Mouse (Mus musculus): ENCODE data around the gene Stra6l.

The Stra6l gene

GRCm38 (mm10) chr4:45844355-45844754, 4.1 kb upstream of the Stra6l start:
- peak; percentile 75 for DNase-seq (ENCODE audit: low spot score)

- DNase-seq (ENCODE audit: low spot score) = no peak
Measured at GRCm38 (mm10) chr4:45846263-45846662, 2.2 kb upstream of the Stra6l start.

- no peak for DNase-seq (ENCODE audit: low spot score)
Measured at GRCm38 (mm10) chr4:45848825-45849156, 327 bp downstream of the Stra6l start.

GRCm38 (mm10) chr4:45849419-45849818, 955 bp downstream of the Stra6l start:
- peak; percentile 29 for DNase-seq (ENCODE audit: low spot score)

GRCm38 (mm10) chr4:45851640-45852051, 3.2 kb downstream of the Stra6l start:
- DNase-seq (ENCODE audit: low spot score) = peak; percentile 32

GRCm38 (mm10) chr4:45853496-45854246, 5.2 kb downstream of the Stra6l start:
- no peak for DNase-seq (ENCODE audit: low spot score)

GRCm38 (mm10) chr4:45855803-45856424, 7.5 kb downstream of the Stra6l start:
- peak; percentile 92 for DNase-seq (ENCODE audit: low spot score)

- DNase-seq (ENCODE audit: low spot score) = no peak
Measured at GRCm38 (mm10) chr4:45861160-45861559, 12.7 kb downstream of the Stra6l start.

- no peak for DNase-seq (ENCODE audit: low spot score)
Measured at GRCm38 (mm10) chr4:45867416-45867815, 19.0 kb downstream of the Stra6l start.

- peak; percentile 38 for DNase-seq (ENCODE audit: low spot score)
Measured at GRCm38 (mm10) chr4:45869021-45869815, 20.8 kb downstream of the Stra6l start.

- DNase-seq (ENCODE audit: low spot score) = no peak
Measured at GRCm38 (mm10) chr4:45872147-45872546, 23.7 kb downstream of the Stra6l start.

GRCm38 (mm10) chr4:45878929-45879328, 30.5 kb downstream of the Stra6l start:
- DNase-seq (ENCODE audit: low spot score) = peak; percentile 75

GRCm38 (mm10) chr4:45882521-45882920, 34.1 kb downstream of the Stra6l start:
- DNase-seq (ENCODE audit: low spot score) = no peak

GRCm38 (mm10) chr4:45883250-45883649, 34.8 kb downstream of the Stra6l start:
- no peak for DNase-seq (ENCODE audit: low spot score)

- DNase-seq (ENCODE audit: low spot score) = no peak
Measured at GRCm38 (mm10) chr4:45889487-45889886, 41.0 kb downstream of the Stra6l start.

GRCm38 (mm10) chr4:45890066-45890761, 41.8 kb downstream of the Stra6l start, which contains the start of gene Ccdc180:
Gene Ccdc180 (plus strand): TSS chr4:45890303.
- peak; percentile 90 for DNase-seq (ENCODE audit: low spot score)

GRCm38 (mm10) chr4:45896425-45897081, 48.1 kb downstream of the Stra6l start:
- peak; percentile 3 for DNase-seq (ENCODE audit: low spot score)

- DNase-seq (ENCODE audit: low spot score) = no peak
Measured at GRCm38 (mm10) chr4:45898413-45898812, 49.9 kb downstream of the Stra6l start.

- no peak for DNase-seq (ENCODE audit: low spot score)
Measured at GRCm38 (mm10) chr4:45909256-45909655, 60.8 kb downstream of the Stra6l start.

GRCm38 (mm10) chr4:45909924-45910323, 61.5 kb downstream of the Stra6l start:
- no peak for DNase-seq (ENCODE audit: low spot score)

GRCm38 (mm10) chr4:45911256-45911655, 62.8 kb downstream of the Stra6l start:
- DNase-seq (ENCODE audit: low spot score) = no peak

- no peak for DNase-seq (ENCODE audit: low spot score)
Measured at GRCm38 (mm10) chr4:45911876-45912275, 63.4 kb downstream of the Stra6l start.

Data from embryo, embryonic 10.5 days (tissue).